Mouse (Mus musculus): ENCODE results near the gene Vsig4. TPM values are rescaled to one million over a fixed set of nuclear protein-coding genes. Genes with fewer than 3 reads are reported as not detected.

Vsig4 gene
- polyA plus RNA-seq, 1 experiment from 2014 or later: not detected

Other genes starting within 250 kb of the Vsig4 start
- gene Msn, start 197.4 kb downstream of the Vsig4 start, polyA plus RNA-seq (2021): 459 TPM
- 0.17 TPM for gene Heph, start 161.9 kb upstream of the Vsig4 start, polyA plus RNA-seq (2021)
- gene Hsf3, start 162.9 kb upstream of the Vsig4 start, polyA plus RNA-seq (2021): not detected

Data from Patski (cell line).